Mouse (Mus musculus) forebrain, embryonic 12.5 days (tissue): Measurements from ENCODE around the gene Pirt. TPM values are rescaled to one million over a fixed set of nuclear protein-coding genes. Genes with fewer than 3 reads are reported as not detected.

Experiments
- ATAC-seq: fragments of 200-750 bp; cut with Nextera tagmentation; 2 replicates; pipeline ENCODE4 v1.8.0; 2017; ENCODE audit warnings: moderate TSS enrichment; ENCODE audit not compliant: low FRiP score
- H3K27ac ChIP-seq: fragments of 300-500 bp; sonication (generic); 2 replicates; pipeline ENCODE4 v1.5.1; 2016; ENCODE audit warnings: mild to moderate bottlenecking
- H3K27me3 ChIP-seq: fragments of 300-500 bp; sonication (generic); 2 replicates; pipeline ENCODE4 v1.6.1; 2016; ENCODE audit warnings: mild to moderate bottlenecking
- H3K36me3 ChIP-seq: fragments of 300-500 bp; sonication (generic); replicated peaks from 2 replicates; pipeline ENCODE4 v1.6.1; 2016; ENCODE audit warnings: mild to moderate bottlenecking
- H3K4me1 ChIP-seq: fragments of 300-500 bp; sonication (generic); 2 replicates; pipeline ENCODE4 v1.6.1; 2016
- H3K4me2 ChIP-seq: fragments of 300-500 bp; sonication (generic); 2 replicates; pipeline ENCODE4 v1.6.1; 2016; ENCODE audit warnings: mild to moderate bottlenecking, moderate library complexity
- H3K4me3 ChIP-seq: fragments of 300-500 bp; sonication (generic); replicated peaks from 2 replicates; pipeline ENCODE4 v1.5.1; 2016; ENCODE audit warnings: mild to moderate bottlenecking
- H3K9ac ChIP-seq: fragments of 300-500 bp; sonication (generic); 2 replicates; pipeline ENCODE4 v1.6.1; 2016; ENCODE audit warnings: mild to moderate bottlenecking
- H3K9me3 ChIP-seq: fragments of 300-500 bp; sonication (generic); 2 replicates; pipeline ENCODE4 v1.6.1; 2016
- WGBS: fragments of 180-500 bp; shearing (Covaris S2); methylation state at CpG from one replicate; pipeline ENCODE4 v1.1.7; 2016; 5-methylcytosine and 5-hydroxymethylcytosine counted together
- polyA plus RNA-seq: library from polyadenylated mRNA; unstranded; fragments of >200 nt; fragmentation: Nextera tagmentation; extraction: Ambion mirVana; gene quantifications from 2 replicates; pipeline ENCODE4 v1.2.1, GENCODE M21; 2016

Pirt gene
- polyA plus RNA-seq, 1 experiment from 2014 or later, result 0.32 TPM

DNA sequence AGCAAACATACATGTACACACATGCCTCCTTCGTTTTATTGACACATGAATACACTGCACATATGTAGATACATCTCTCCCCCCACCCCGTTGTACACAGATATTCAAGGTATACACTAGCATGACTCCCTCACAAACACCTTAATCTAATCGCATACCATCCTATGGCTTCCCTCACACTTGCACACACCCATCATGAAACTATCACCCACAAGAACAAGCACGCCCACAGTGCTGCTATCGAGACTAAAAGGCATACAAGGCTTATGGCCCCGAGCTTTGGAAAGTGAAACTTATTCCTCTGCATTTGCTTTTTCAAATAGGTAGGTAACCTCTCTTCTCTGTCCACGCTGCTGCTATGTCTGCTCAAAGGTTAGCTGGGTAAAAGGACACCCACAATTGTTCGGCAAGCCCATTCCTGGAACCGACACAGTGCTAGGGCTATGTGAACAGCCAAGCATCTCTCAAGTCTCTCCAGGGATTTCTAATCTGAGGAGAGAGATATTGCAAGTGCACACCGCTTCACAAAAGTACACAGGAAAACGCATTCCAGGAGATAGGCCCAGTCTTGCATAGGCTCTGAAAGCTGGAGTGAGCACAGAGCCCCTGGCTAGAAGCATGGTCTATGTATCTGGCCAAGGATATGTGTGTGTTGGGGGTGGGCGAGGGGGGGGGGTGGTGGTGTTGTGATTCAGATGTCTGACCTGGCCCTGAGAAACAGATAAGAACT, 49.8 kb downstream of the Pirt start:
- Histone ChIP-seq H3K36me3 (no peaks in the 10 kb centered on the region), H3K27me3 (no peaks in the 10 kb centered on the region), H3K4me1 (no peaks in the 10 kb centered on the region; the same call in 1 of the 2 replicates), H3K27ac (no peak overlapping the region), H3K9ac (no peak overlapping the region), H3K4me3 (no peak overlapping the region), H3K4me2 (no peak overlapping the region), H3K9me3 (no peaks in the 10 kb centered on the region)
- ATAC-seq, result no peak
- WGBS, result 88% methylated on average over 12 of the region's 12 CpGs

DNA sequence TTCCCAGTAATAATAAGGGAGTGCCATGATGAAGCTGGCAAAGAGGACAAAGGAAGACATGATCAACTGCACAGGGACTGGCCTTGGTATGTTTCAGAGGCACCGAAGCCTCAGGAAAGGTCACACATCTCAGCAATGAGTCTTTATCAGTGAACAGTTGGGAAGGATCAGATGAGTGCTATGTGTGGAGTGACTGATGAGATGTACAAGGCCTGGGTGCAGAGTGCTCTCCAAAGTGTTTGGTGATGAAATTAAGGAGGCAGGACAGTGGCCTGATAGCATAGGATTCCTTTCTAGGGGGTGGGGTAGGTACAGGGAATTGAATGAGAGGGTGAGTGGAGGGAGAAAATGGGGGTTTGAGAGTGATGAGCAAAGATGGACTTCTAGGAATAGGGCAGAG, 51.7 kb downstream of the Pirt start:
- H3K4me1 ChIP-seq, result no peaks in the 10 kb centered on the region; the same call in 1 of the 2 replicates
- H3K4me2 ChIP-seq, result no peak overlapping the region
- no peak overlapping the region for H3K27ac ChIP-seq
- ATAC-seq, result no peak
- no peaks in the 10 kb centered on the region for H3K36me3 ChIP-seq
- no peaks in the 10 kb centered on the region for H3K27me3 ChIP-seq
- no peak overlapping the region for H3K4me3 ChIP-seq
- H3K9me3 ChIP-seq, result no peaks in the 10 kb centered on the region
- 97% methylated on average over 1 of the region's 1 CpGs for WGBS
- no peak overlapping the region for H3K9ac ChIP-seq

DNA sequence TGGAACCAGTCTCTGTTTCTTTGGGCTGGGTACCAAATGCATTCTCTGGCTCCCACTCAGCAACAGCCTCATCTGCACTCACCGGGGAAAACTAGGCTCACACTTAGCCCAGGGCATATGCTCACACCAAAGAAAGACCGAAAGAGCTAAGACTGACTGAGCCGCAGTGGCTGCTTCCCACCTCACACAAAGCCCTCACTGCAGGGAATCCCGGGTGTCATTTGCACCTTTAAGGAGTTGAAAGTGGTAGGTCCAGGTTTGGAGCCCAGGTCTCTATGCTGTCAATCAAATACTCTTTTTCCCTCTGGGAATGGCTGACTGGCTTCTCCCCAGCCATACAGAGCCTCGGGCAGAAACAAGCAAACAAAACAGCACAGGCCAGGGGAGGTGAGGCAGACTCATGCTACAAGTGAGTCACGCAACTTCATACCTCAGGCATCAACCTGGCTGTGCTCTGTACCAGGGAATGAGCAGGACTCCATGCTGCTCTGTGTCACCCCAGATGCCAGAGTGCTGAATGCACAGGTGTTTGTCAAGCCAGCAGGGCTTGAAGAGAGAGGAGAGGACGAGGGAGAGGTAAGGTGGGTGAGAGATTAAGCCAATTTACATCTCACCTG, 54.8 kb downstream of the Pirt start:
- Histone ChIP-seq H3K27ac (no peak overlapping the region), H3K9me3 (no peaks in the 10 kb centered on the region), H3K4me2 (no peak overlapping the region), H3K27me3 (no peaks in the 10 kb centered on the region), H3K4me1 (no peaks in the 10 kb centered on the region; the same call in 1 of the 2 replicates), H3K36me3 (no peaks in the 10 kb centered on the region), H3K4me3 (no peak overlapping the region), H3K9ac (no peak overlapping the region)
- WGBS, result 23% methylated on average over 7 of the region's 7 CpGs
- no peak for ATAC-seq

DNA sequence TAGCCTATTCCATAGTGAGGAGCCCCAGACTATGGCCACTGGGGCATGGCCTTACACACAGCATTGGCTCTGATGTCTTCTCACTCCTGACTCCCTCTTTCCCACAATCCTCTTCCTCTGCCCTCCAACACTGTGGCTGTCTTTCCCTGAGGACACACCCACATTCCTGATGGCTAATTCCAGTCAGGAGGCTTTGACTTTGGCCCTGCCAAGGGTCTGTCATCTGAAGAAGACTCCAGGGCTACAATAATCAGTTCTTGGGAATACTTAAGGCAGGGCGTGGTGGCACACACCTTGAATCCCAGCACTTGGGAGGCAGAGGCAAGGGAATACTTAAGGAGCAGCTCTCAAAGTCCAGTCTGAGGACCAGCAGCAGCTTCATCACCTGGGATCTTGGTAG, 56.8 kb downstream of the Pirt start:
- no peak overlapping the region for H3K4me2 ChIP-seq
- WGBS, result 81% methylated on average over 1 of the region's 1 CpGs

DNA sequence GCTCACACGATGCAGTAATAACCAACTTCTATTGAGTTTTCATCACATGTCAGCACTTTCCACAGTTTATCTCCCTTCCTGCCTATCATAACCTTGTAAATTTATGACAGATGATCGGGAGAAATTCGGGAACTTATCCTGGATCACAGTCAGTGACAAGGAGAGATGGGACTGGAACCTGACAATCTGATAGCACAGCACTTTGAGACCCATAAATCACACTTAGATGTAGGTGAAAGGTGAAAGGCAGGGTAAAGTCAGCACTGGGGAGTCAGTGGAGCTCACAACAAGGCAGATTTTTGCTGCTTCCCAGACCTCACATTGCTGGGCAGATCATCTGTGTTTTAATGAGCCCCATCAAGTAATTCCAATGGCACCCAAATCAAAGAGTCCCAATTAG, 61.7 kb downstream of the Pirt start:
- Histone ChIP-seq H3K27me3 (no peaks in the 10 kb centered on the region), H3K27ac (no peak overlapping the region), H3K9me3 (peaks cover 6% of the 10 kb centered on the region; the same call in 1 of the 2 replicates), H3K4me2 (no peak overlapping the region), H3K36me3 (no peaks in the 10 kb centered on the region), H3K4me3 (no peak overlapping the region), H3K9ac (no peak overlapping the region), H3K4me1 (no peaks in the 10 kb centered on the region)
- WGBS, result 90% methylated on average over 3 of the region's 3 CpGs
- ATAC-seq, result no peak

More for the DNA sequence above, 56.8 kb downstream of the Pirt start:
- Histone ChIP-seq H3K4me3 (no peak overlapping the region), H3K27me3 (no peaks in the 10 kb centered on the region), H3K9ac (no peak overlapping the region), H3K36me3 (no peaks in the 10 kb centered on the region), H3K9me3 (no peaks in the 10 kb centered on the region), H3K27ac (no peak overlapping the region), H3K4me1 (no peaks in the 10 kb centered on the region; the same call in 1 of the 2 replicates)
- no peak for ATAC-seq

DNA sequence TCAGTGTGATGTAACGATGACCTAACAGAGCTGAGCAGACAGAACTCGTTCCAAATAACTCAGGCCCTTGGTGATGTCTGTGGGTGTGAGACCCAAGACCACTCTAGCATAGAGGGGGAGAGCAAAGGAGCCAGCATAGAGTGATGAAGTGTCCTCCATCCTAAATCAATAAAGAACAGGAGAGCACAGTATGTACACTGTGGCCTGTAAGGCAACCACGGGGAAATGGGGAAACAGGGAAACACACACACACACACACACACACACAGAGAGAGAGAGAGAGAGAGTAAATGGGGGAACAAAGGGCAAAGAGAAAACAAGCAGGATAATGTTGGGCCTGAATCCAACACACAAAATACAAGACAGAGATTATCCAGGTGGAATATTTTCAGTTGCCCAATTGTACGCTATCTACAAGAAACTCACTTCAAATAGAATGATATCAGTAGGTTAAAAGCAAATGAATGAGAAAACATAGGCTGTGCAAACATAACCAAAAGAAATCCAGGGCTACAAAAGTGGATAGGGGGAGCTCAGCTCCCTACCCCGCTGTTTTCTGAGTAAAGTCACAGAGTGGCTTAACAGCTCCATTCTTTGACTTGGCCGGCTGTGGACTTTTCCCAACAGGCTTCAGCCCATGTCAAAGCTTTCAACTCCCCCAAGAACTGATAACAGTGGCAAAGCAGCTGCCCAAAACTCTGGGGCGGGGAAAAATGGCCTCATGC, 64.0 kb downstream of the Pirt start:
- H3K4me1 ChIP-seq, result no peaks in the 10 kb centered on the region
- H3K27ac ChIP-seq, result no peak overlapping the region
- no peak overlapping the region for H3K9ac ChIP-seq
- no peak overlapping the region for H3K4me2 ChIP-seq
- 90% methylated on average over 7 of the region's 7 CpGs for WGBS
- no peaks in the 10 kb centered on the region for H3K36me3 ChIP-seq
- H3K9me3 ChIP-seq, result peaks cover 6% of the 10 kb centered on the region; the same call in 1 of the 2 replicates
- no peak for ATAC-seq
- no peaks in the 10 kb centered on the region for H3K27me3 ChIP-seq
- H3K4me3 ChIP-seq, result no peak overlapping the region

Other genes starting within 250 kb of the Pirt start
- gene Tmem238l, start 44.7 kb downstream of the Pirt start, polyA plus RNA-seq, result not detected in 2 replicates
- gene Tmem220, start 113.2 kb downstream of the Pirt start, polyA plus RNA-seq, result 0.46 and 0.81 TPM in 2 replicates
- 27.0 and 31.9 TPM in 2 replicates for gene Adprm, start 140.6 kb downstream of the Pirt start, polyA plus RNA-seq
- gene Sco1, start 140.7 kb downstream of the Pirt start, polyA plus RNA-seq, result 15.8 and 16.4 TPM in 2 replicates
- gene Myh3, start 166.3 kb downstream of the Pirt start, polyA plus RNA-seq, result 0.33 and 0.87 TPM in 2 replicates